Comparison of ENCODE assay signal across 25 mouse cellular contexts in genomic region chr7:74429252-74429651, GRCm38 (mm10).
DNase-seq lines count a peak whose midpoint lies in the region; ATAC-seq lines count a peak whose summit lies in the region.
"Had no signal": no experiment of that assay in that cellular context is flagged by ENCODE, and none has a peak within 500 bp of the region (broad histone marks: within the 10 kb centered on the region; RNA-seq: fewer than 3 reads in every experiment).

No protein-coding gene starts in this region.

- H3K9me3 ChIP-seq in neural tube, embryonic 13.5 days, result no peaks in the 10 kb centered on the region
- H3K9me3 ChIP-seq: embryonic facial prominence, embryonic 13.5 days; embryonic facial prominence, embryonic 15.5 days; forebrain, embryonic 10.5 days; forebrain, embryonic 12.5 days had no signal

- H3K4me2 ChIP-seq in neural tube, embryonic 13.5 days, result no peak overlapping the region
- H3K4me2 ChIP-seq: embryonic facial prominence, embryonic 13.5 days; embryonic facial prominence, embryonic 15.5 days; forebrain, embryonic 12.5 days had no signal

- 0 out of 2 replicates have a peak overlapping the region, but pooled peaks have one; percentile 49 for H3K27ac ChIP-seq in neural tube, embryonic 13.5 days (replicated peaks)
- H3K27ac ChIP-seq: embryonic facial prominence, embryonic 13.5 days; embryonic facial prominence, embryonic 15.5 days; forebrain, embryonic 10.5 days; forebrain, embryonic 12.5 days had no signal

- 87% methylated on average over 3 of the region's 3 CpGs for WGBS in neural tube, embryonic 13.5 days

- no peak overlapping the region for H3K9ac ChIP-seq in neural tube, embryonic 13.5 days
- H3K9ac ChIP-seq: embryonic facial prominence, embryonic 13.5 days; embryonic facial prominence, embryonic 15.5 days; forebrain, embryonic 12.5 days; forebrain, postnatal 0 days had no signal

- ATAC-seq in neural tube, embryonic 13.5 days (ENCODE audit: low read depth), result no peak
- ATAC-seq: activated CD4-positive, CD25-positive, alpha-beta regulatory T cell, adult 4 months; CD4-positive, CD25-positive, alpha-beta regulatory T cell, adult 4 months; forebrain, embryonic 14.5 days; forebrain, postnatal 0 days; Patski had no signal

- H3K4me1 ChIP-seq in neural tube, embryonic 13.5 days (replicated peaks), result peaks cover 22% of the 10 kb centered on the region
- H3K4me1 ChIP-seq: forebrain, embryonic 10.5 days; forebrain, embryonic 12.5 days had no signal

- no peaks in the 10 kb centered on the region for H3K27me3 ChIP-seq in neural tube, embryonic 13.5 days
- H3K27me3 ChIP-seq: CH12.LX; embryonic facial prominence, embryonic 13.5 days; embryonic facial prominence, embryonic 15.5 days; forebrain, embryonic 12.5 days; Patski had no signal

- no peak overlapping the region for H3K4me3 ChIP-seq in neural tube, embryonic 13.5 days
- H3K4me3 ChIP-seq: embryonic facial prominence, embryonic 13.5 days; embryonic facial prominence, embryonic 15.5 days; erythroblast, embryonic 14.5 days; forebrain, embryonic 10.5 days; forebrain, embryonic 12.5 days had no signal

- no peaks in the 10 kb centered on the region for H3K36me3 ChIP-seq in neural tube, embryonic 13.5 days
- H3K36me3 ChIP-seq: embryonic facial prominence, embryonic 13.5 days; embryonic facial prominence, embryonic 15.5 days; forebrain, embryonic 10.5 days; forebrain, embryonic 12.5 days; G1E had no signal

- peak; percentile 31 to 41 for DNase-seq in cerebellum, adult 18-20 months
- DNase-seq in cerebellum, postnatal 36 days, result no peak
- DNase-seq in lung, postnatal 10 days, result peak; percentile 36
- DNase-seq in lung, postnatal 36 days, result no peak
- DNase-seq in neural tube, embryonic 10.5 days (ENCODE audit: extremely low spot score, low spot score), result no peak
- DNase-seq: adrenal gland, adult 8-10 months; adrenal gland, postnatal 14 days; adrenal gland, postnatal 36 days; B cell, adult 2 months; cerebellum, adult 11 months; cerebellum, adult 9-10 months; embryo, embryonic 11 days; forebrain, postnatal 0 days had no signal

Comparison
In these comparisons a context has a peak if more than half of its experiments do, and no peak if none do; other contexts are left out.
1. DNase-seq: peak in cerebellum, adult 18-20 months (2 of 2) and lung, postnatal 10 days (single experiment); none in cerebellum, postnatal 36 days (0 of 2), lung, postnatal 36 days (single experiment) and neural tube, embryonic 10.5 days (single experiment).